Mouse (Mus musculus): Measurements from ENCODE around the gene Olfr195. TPM values are rescaled to one million over a fixed set of nuclear protein-coding genes. Genes with fewer than 3 reads are reported as not detected.

Gene Olfr195
- polyA plus RNA-seq, 1 experiment from 2014 or later: not detected

Other genes with a start within 250 kb of the Olfr195 start
- not detected in 2 replicates for gene Olfr181, start 218.3 kb upstream of the Olfr195 start, polyA plus RNA-seq (2014; fragmentation: Nextera tagmentation; extraction: Ambion mirVana)
- not detected in 2 replicates for gene Olfr180, start 217.7 kb upstream of the Olfr195 start, polyA plus RNA-seq (2014; fragmentation: Nextera tagmentation; extraction: Ambion mirVana)
- gene Olfr183, start 151.7 kb upstream of the Olfr195 start, polyA plus RNA-seq (2014; fragmentation: Nextera tagmentation; extraction: Ambion mirVana): not detected in 2 replicates
- gene Olfr186, start 116.8 kb upstream of the Olfr195 start, polyA plus RNA-seq (2014; fragmentation: Nextera tagmentation; extraction: Ambion mirVana): not detected in 2 replicates
- not detected in 2 replicates for gene Olfr187, start 107.3 kb upstream of the Olfr195 start, polyA plus RNA-seq (2014; fragmentation: Nextera tagmentation; extraction: Ambion mirVana)
- gene Olfr190, start 69.0 kb upstream of the Olfr195 start, polyA plus RNA-seq (2014; fragmentation: Nextera tagmentation; extraction: Ambion mirVana): not detected in 2 replicates
- gene Olfr191, start 57.2 kb upstream of the Olfr195 start, polyA plus RNA-seq (2014; fragmentation: Nextera tagmentation; extraction: Ambion mirVana): not detected in 2 replicates
- not detected in 2 replicates for gene Olfr193, start 35.2 kb upstream of the Olfr195 start, polyA plus RNA-seq (2014; fragmentation: Nextera tagmentation; extraction: Ambion mirVana)
- not detected in 2 replicates for gene Olfr194, start 26.0 kb upstream of the Olfr195 start, polyA plus RNA-seq (2014; fragmentation: Nextera tagmentation; extraction: Ambion mirVana)
- not detected in 2 replicates for gene Olfr196, start 23.4 kb downstream of the Olfr195 start, polyA plus RNA-seq (2014; fragmentation: Nextera tagmentation; extraction: Ambion mirVana)
- gene Olfr198, start 56.5 kb downstream of the Olfr195 start, polyA plus RNA-seq (2014; fragmentation: Nextera tagmentation; extraction: Ambion mirVana): not detected in 2 replicates
- gene Olfr199, start 72.7 kb downstream of the Olfr195 start, polyA plus RNA-seq (2014; fragmentation: Nextera tagmentation; extraction: Ambion mirVana): not detected in 2 replicates
- 0.04 TPM in 1 of 2 replicates, not detected in the other for gene Olfr201, start 125.6 kb downstream of the Olfr195 start, polyA plus RNA-seq (2014; fragmentation: Nextera tagmentation; extraction: Ambion mirVana)
- gene Olfr202, start 139.7 kb downstream of the Olfr195 start, polyA plus RNA-seq (2014; fragmentation: Nextera tagmentation; extraction: Ambion mirVana): not detected in 2 replicates
- not detected in 2 replicates for gene Olfr203, start 151.8 kb downstream of the Olfr195 start, polyA plus RNA-seq (2014; fragmentation: Nextera tagmentation; extraction: Ambion mirVana)
- gene Olfr204, start 171.2 kb downstream of the Olfr195 start, polyA plus RNA-seq (2014; fragmentation: Nextera tagmentation; extraction: Ambion mirVana): not detected in 2 replicates
- not detected in 2 replicates for gene Olfr205, start 184.1 kb downstream of the Olfr195 start, polyA plus RNA-seq (2014; fragmentation: Nextera tagmentation; extraction: Ambion mirVana)
- not detected in 2 replicates for gene Olfr206, start 202.2 kb downstream of the Olfr195 start, polyA plus RNA-seq (2014; fragmentation: Nextera tagmentation; extraction: Ambion mirVana)
- not detected in 2 replicates for gene Olfr209, start 216.9 kb downstream of the Olfr195 start, polyA plus RNA-seq (2014; fragmentation: Nextera tagmentation; extraction: Ambion mirVana)